Mouse (Mus musculus): ENCODE measurements around the gene Olfr902.
"Not testable (repeated sequence)": the region's sequence is repeated elsewhere in the genome, so short reads cannot be mapped to it uniquely, and the experiment has no call there.

GRCm38 (mm10) chr9:38407502-38407901, 40.0 kb upstream of the Olfr902 start:
- TF ChIP-seq EP300 (optimal IDR thresholded peaks at IDR 0.05); CTCF (IDR thresholded peaks at IDR 0.05; ENCODE audit: low read depth): not testable (repeated sequence)

Measured in stomach, postnatal 0 days (tissue).